Comparison of ENCODE assay signal across 8 mouse cellular contexts in genomic region chrX:18162192-18162857, GRCm38 (mm10). TPM values are rescaled to one million over a fixed set of nuclear protein-coding genes. Genes with fewer than 3 reads are reported as not detected.
DNase-seq lines count a peak whose midpoint lies in the region; ATAC-seq and TF ChIP-seq lines count a peak whose summit lies in the region.

Gene Kdm6a, plus strand, starts transcription at chrX:18162575.

- H3K36me3 ChIP-seq in forebrain, embryonic 10.5 days (replicated peaks) = no peaks in the 10 kb centered on the region
- H3K36me3 ChIP-seq in heart, embryonic 15.5 days = no peaks in the 10 kb centered on the region
- H3K36me3 ChIP-seq in liver, embryonic 14.5 days (replicated peaks; ENCODE audit: control insufficient read depth, insufficient read depth, low read depth) = no peaks in the 10 kb centered on the region
- H3K36me3 ChIP-seq in neural tube, embryonic 11.5 days (ENCODE audit: control insufficient read depth, insufficient read depth, low read length) = no peaks in the 10 kb centered on the region
- H3K36me3 ChIP-seq in stomach, postnatal 0 days (ENCODE audit: control insufficient read depth, insufficient read depth, low read length) = no peaks in the 10 kb centered on the region

- H3K4me3 ChIP-seq in forebrain, embryonic 10.5 days = peak within 1 kb of the TSS; percentile 79
- H3K4me3 ChIP-seq in heart, embryonic 15.5 days = peak within 1 kb of the TSS; percentile 90
- H3K4me3 ChIP-seq in liver, embryonic 14.5 days (ENCODE audit: insufficient read depth in 1 of 2, low read depth in 2 of 2, low read length in 2 of 2) = peak within 1 kb of the TSS; percentile 72 to 78
- H3K4me3 ChIP-seq in neural tube, embryonic 11.5 days (ENCODE audit: low read depth, low read length) = peak within 1 kb of the TSS; percentile 84
- peak within 1 kb of the TSS; percentile 83 for H3K4me3 ChIP-seq in stomach, postnatal 0 days (ENCODE audit: low read depth, low read length)

- TF ChIP-seq CTCF in liver, embryonic 14.5 days (IDR thresholded peaks at IDR 0.05; ENCODE audit: low read depth) = no peak
- no peak for TF ChIP-seq CTCF in stomach, postnatal 0 days (IDR thresholded peaks at IDR 0.05; ENCODE audit: low read depth)

- peak within 1 kb of the TSS; percentile 93 for H3K9ac ChIP-seq in heart, embryonic 15.5 days
- H3K9ac ChIP-seq in liver, embryonic 14.5 days (replicated peaks) = peak within 1 kb of the TSS; percentile 89
- peak within 1 kb of the TSS; percentile 94 for H3K9ac ChIP-seq in neural tube, embryonic 11.5 days (ENCODE audit: low read length)
- H3K9ac ChIP-seq in stomach, postnatal 0 days (ENCODE audit: low read length) = peak within 1 kb of the TSS; percentile 91

- H3K9me3 ChIP-seq in forebrain, embryonic 10.5 days = no peaks in the 10 kb centered on the region
- H3K9me3 ChIP-seq in heart, embryonic 15.5 days (replicated peaks) = no peaks in the 10 kb centered on the region
- no peaks in the 10 kb centered on the region for H3K9me3 ChIP-seq in liver, embryonic 14.5 days (ENCODE audit: control insufficient read depth, low read length)
- no peaks in the 10 kb centered on the region for H3K9me3 ChIP-seq in neural tube, embryonic 11.5 days (ENCODE audit: control insufficient read depth, low read length)
- H3K9me3 ChIP-seq in stomach, postnatal 0 days (ENCODE audit: control insufficient read depth, low read length) = no peaks in the 10 kb centered on the region

- H3K4me1 ChIP-seq in forebrain, embryonic 10.5 days = peaks cover 6% of the 10 kb centered on the region; the same call in 1 of the 2 replicates
- H3K4me1 ChIP-seq in heart, embryonic 15.5 days (replicated peaks) = no peaks in the 10 kb centered on the region
- peaks cover 0 to 6% of the 10 kb centered on the region in 2 experiments; a peak in 2 of 4 replicates for H3K4me1 ChIP-seq in liver, embryonic 14.5 days (replicated peaks; ENCODE audit: control insufficient read depth in 2 of 2, insufficient read depth in 2 of 2, low read length in 1 of 2)
- no peaks in the 10 kb centered on the region for H3K4me1 ChIP-seq in neural tube, embryonic 11.5 days (ENCODE audit: control insufficient read depth, insufficient read depth, low read length)
- H3K4me1 ChIP-seq in stomach, postnatal 0 days (replicated peaks; ENCODE audit: control insufficient read depth, insufficient read depth) = no peaks in the 10 kb centered on the region

- peak within 1 kb of the TSS; percentile 96 for H3K27ac ChIP-seq in forebrain, embryonic 10.5 days
- H3K27ac ChIP-seq in heart, embryonic 15.5 days = peak within 1 kb of the TSS; percentile 98
- peak within 1 kb of the TSS; percentile 89 for H3K27ac ChIP-seq in liver, embryonic 14.5 days
- H3K27ac ChIP-seq in neural tube, embryonic 11.5 days (ENCODE audit: low read depth, low read length) = peak within 1 kb of the TSS; percentile 92
- peak within 1 kb of the TSS; percentile 95 for H3K27ac ChIP-seq in stomach, postnatal 0 days (replicated peaks)

- no peaks in the 10 kb centered on the region for H3K27me3 ChIP-seq in forebrain, embryonic 10.5 days (ENCODE audit: poor library complexity, severe bottlenecking)
- no peaks in the 10 kb centered on the region for H3K27me3 ChIP-seq in heart, embryonic 15.5 days
- H3K27me3 ChIP-seq in liver, embryonic 14.5 days (ENCODE audit: control insufficient read depth, insufficient read depth, low read length) = no peaks in the 10 kb centered on the region
- no peaks in the 10 kb centered on the region for H3K27me3 ChIP-seq in neural tube, embryonic 11.5 days (ENCODE audit: control insufficient read depth, insufficient read depth, low read length)
- H3K27me3 ChIP-seq in stomach, postnatal 0 days (ENCODE audit: control insufficient read depth, insufficient read depth, low read length) = no peaks in the 10 kb centered on the region

- ATAC-seq in heart, embryonic 15.5 days (replicated peaks; ENCODE audit: insufficient number of reproducible peaks, insufficient read depth, low FRiP score, low read depth) = peak; percentile 99
- peak; percentile 93 for ATAC-seq in liver, embryonic 14.5 days (ENCODE audit: insufficient read depth)
- ATAC-seq in neural tube, embryonic 11.5 days (ENCODE audit: insufficient read depth, low FRiP score, low TSS enrichment) = peak; percentile 99
- ATAC-seq in stomach, postnatal 0 days (ENCODE audit: low FRiP score, low TSS enrichment) = peak; percentile 98

- no peak for TF ChIP-seq EP300 in liver, embryonic 14.5 days (IDR thresholded peaks at IDR 0.05; ENCODE audit: low read depth)
- TF ChIP-seq EP300 in stomach, postnatal 0 days (optimal IDR thresholded peaks at IDR 0.05) = no peak

- 2% methylated on average over 50 of the region's 50 CpGs for WGBS in forebrain, embryonic 10.5 days
- WGBS in heart, embryonic 15.5 days = 1% methylated on average over 50 of the region's 50 CpGs
- 1% methylated on average over 38 of the region's 50 CpGs for WGBS in liver, embryonic 14.5 days (ENCODE audit: insufficient replicate concordance)
- under 1% methylated on average over 46 of the region's 50 CpGs for WGBS in neural tube, embryonic 11.5 days
- under 1% methylated on average over 45 of the region's 50 CpGs for WGBS in stomach, postnatal 0 days

- peak; percentile 93 to 98 for DNase-seq in CD8-positive naive resting alpha-beta T cell, adult 2 months (ENCODE audit: low read depth in 2 of 2, low spot score in 2 of 2)
- peak; percentile 92 for DNase-seq in c-Kit-positive CD71-negative TER-119-negative erythroid progenitor cells, embryonic 14.5 days (ENCODE audit: low read depth)
- peak; percentile 95 for DNase-seq in forebrain, embryonic 10.5 days (ENCODE audit: extremely low spot score, low spot score)
- DNase-seq in kidney, postnatal 25 days = peak; percentile 99 to 100
- DNase-seq in liver, embryonic 14.5 days (ENCODE audit: low read depth in 3 of 3, low spot score in 3 of 3) = peak; percentile 93 to 98 (median 96)
- DNase-seq in neural tube, embryonic 11.5 days (ENCODE audit: low spot score) = peak; percentile 96
- peak; percentile 98 for DNase-seq in stomach, postnatal 0 days (ENCODE audit: low spot score)

- peak within 1 kb of the TSS; percentile 81 for H3K4me2 ChIP-seq in heart, embryonic 15.5 days
- H3K4me2 ChIP-seq in liver, embryonic 14.5 days (ENCODE audit: low read depth) = peak within 1 kb of the TSS; percentile 90
- peak within 1 kb of the TSS; percentile 49 for H3K4me2 ChIP-seq in neural tube, embryonic 11.5 days (ENCODE audit: low read depth)
- H3K4me2 ChIP-seq in stomach, postnatal 0 days (replicated peaks; ENCODE audit: low read depth) = peak within 1 kb of the TSS; percentile 64

RNA-seq across cellular contexts. Expression of gene Kdm6a, which starts in this region (rescaled TPM):
- 27.0 and 29.0 TPM in 2 replicates for polyA plus RNA-seq in forebrain, embryonic 10.5 days (2016; fragmentation: Nextera tagmentation; extraction: Ambion mirVana)
- polyA plus RNA-seq in heart, embryonic 15.5 days (2015; fragmentation: Nextera tagmentation; extraction: Ambion mirVana) = 13.0 and 18.7 TPM in 2 replicates
- polyA plus RNA-seq in liver, embryonic 14.5 days (2012; rRNA removed) = 11.1 and 12.0 TPM in 2 replicates
- 13.3 and 28.0 TPM in 2 replicates for polyA plus RNA-seq in liver, embryonic 14.5 days (2014; fragmentation: Nextera tagmentation; extraction: Ambion mirVana)
- polyA plus RNA-seq in neural tube, embryonic 11.5 days (2014; fragmentation: Nextera tagmentation; extraction: Ambion mirVana) = 37.9 and 39.9 TPM in 2 replicates
- polyA plus RNA-seq in stomach, postnatal 0 days (2015; fragmentation: Nextera tagmentation; extraction: Ambion mirVana) = 9.0 and 9.6 TPM in 2 replicates

Comparison
In these comparisons a context has a peak if more than half of its experiments do, and no peak if none do; other contexts are left out.
1. Peak in every context shown above with its lines: DNase-seq, ATAC-seq, H3K4me3 ChIP-seq and H3K27ac ChIP-seq.